Mouse (Mus musculus) lung, postnatal 4 days (tissue): ENCODE measurements around the gene Plcd1.

Experiments used
- DNase-seq, 2 experiments: peaks; one replicate each; pipeline ENCODE4 v3.0.0; 2021

Plcd1 gene

GRCm38 (mm10) chr9:119090462-119090861, 2.8 kb downstream of the Plcd1 start:
- DNase-seq = no peak

DNA sequence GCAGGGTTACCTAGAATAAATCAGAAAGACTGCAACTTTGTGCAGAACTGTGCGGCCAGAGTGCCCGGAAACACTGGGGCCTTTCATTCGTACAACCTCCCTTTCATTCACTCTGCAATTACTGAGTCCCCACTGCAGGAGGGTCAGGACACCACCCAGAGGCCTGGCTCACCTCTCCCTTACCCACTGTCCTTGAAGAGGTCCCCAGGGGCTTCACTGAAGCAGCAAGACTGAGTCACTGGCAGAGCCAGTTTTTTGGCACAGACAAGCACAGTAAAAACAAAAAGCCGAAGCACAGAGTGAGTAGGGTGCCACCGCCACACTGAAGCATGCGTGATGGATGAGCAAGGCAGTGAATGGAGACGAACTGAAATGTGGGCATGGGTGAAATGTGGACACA, 3.9 kb downstream of the Plcd1 start:
- no peak for DNase-seq

GRCm38 (mm10) chr9:119088148-119088801, 5.0 kb downstream of the Plcd1 start:
- DNase-seq = peak; percentile 93 to 96

- DNase-seq = no peak
These were observed 6.0 kb downstream of the Plcd1 start for GRCm38 (mm10) chr9:119087309-119087708.

DNA sequence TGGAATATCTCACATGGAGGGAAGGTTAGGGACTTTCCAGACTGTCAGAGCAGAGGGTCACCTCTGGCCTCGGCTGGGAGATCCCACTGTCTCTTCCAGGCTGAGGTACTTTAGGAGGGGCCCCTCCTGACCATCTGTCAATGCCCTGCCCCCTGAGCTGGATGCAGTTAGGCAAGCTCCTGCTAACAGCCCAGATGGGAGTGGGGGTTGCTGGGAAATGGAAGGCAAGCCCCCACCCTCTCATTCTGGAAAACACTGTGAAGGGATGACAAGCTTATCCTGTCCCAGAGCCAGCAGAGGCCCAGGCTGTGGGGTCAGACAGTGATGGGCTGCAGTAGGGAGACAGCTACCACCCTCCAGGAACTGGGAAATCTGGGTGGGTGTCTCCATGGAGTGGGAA, 6.9 kb downstream of the Plcd1 start:
- DNase-seq = no peak

DNA sequence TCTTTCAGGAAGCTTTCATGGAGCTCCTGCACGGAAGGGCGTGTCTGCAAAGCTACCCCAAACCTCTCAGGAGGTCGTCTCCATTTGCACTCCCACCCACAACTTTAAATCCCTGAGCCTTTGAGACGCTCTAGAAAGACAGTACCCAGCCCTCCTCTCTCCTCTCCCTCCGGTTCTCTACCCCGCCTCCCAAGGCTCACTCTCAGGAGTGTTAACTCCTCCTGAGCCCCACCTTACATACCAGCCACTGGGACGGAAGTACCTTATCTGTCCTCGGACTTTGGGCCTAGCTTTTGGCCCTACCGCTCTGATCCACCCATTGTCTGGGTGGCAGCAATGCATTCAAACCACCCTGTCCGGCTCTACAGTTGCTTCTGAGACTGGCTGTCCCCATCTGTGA, 9.3 kb downstream of the Plcd1 start:
- no peak for DNase-seq

DNA sequence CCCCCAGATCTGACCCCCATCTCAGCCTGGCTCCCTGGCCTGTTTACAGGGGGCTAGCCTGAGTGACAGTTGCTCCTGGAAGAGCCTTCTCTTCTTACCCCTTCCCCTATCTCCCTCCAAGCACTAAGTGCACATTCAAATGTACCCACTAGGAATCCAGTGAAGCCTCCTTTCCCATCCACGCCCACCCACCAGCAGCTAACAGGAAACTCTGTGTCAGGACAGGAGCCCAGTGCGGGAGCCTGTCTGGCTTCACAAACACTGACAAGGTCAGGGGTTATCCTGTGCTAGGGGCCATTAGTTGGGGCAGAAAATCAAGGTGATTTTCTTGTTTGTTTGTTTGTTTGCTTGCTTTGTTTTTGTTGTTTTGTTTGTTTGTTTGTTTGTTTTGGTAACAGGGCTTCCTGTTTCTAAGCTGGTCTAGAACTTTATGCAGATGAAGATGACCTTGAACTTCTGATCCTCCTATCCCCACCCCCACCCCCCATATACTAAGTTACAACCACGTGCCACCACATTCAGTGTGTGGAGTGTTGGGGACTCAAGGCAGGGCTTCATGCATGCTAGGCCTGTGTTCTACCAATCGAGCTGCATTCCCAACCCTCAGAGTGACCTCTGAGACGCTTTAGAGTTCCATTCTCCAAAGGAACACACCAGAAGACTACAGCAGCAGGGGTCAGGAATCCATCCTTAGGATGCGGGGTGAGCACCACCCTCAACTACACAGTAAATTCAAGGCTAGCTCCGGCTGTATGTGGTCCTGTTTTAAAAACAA, 10.5 kb downstream of the Plcd1 start:
- DNase-seq = no peak

- no peak for DNase-seq
These were observed 11.3 kb downstream of the Plcd1 start for GRCm38 (mm10) chr9:119082039-119082438.

GRCm38 (mm10) chr9:119080040-119080675, 13.1 kb downstream of the Plcd1 start:
- DNase-seq = no peak

DNA sequence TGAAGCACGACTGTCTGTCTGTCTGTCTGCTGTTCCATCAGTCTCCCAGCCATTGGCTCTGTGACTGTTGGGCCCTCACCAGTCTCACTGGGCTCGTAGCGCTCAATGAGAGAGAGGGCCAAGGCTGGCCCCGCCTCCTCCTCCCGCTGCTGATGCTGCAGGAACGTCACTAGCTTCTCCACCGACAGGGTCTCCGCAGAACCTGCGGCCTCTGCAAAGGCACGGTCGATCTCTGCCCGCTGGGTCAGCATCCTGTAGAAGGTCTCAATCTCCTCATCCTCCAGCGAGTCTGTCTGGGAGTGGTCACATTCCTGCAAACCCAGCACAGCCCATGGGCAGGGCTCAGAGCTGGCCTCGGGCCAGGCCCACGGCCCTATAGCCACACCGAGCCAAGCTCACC, 17.6 kb downstream of the Plcd1 start:
- DNase-seq = no peak

GRCm38 (mm10) chr9:119073184-119073895, 20.0 kb downstream of the Plcd1 start:
- DNase-seq = peak in 1 of 2 experiments; percentile 64

DNA sequence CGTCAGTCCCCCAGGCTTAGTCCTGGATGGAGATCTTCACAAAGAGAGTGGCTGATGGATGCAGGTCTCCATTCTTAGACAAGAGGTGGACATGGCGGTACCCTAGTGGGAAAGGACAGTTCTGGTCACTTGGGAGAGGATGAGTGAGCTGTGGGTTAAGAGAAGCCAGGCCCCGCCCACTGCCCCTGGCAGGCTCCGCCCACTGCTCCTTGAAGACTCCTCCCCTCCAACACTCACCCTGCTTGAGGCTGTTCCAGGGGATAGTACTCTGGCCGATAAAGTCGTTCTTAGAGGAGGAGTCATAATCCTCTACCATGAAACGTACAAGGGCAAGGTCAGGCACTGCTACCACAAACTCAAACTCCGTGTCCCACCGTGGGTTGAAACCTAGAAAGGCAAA, 21.5 kb downstream of the Plcd1 start:
- DNase-seq = peak in 1 of 2 experiments; percentile 30

GRCm38 (mm10) chr9:119070173-119070825, 23.0 kb downstream of the Plcd1 start:
- no peak for DNase-seq

DNA sequence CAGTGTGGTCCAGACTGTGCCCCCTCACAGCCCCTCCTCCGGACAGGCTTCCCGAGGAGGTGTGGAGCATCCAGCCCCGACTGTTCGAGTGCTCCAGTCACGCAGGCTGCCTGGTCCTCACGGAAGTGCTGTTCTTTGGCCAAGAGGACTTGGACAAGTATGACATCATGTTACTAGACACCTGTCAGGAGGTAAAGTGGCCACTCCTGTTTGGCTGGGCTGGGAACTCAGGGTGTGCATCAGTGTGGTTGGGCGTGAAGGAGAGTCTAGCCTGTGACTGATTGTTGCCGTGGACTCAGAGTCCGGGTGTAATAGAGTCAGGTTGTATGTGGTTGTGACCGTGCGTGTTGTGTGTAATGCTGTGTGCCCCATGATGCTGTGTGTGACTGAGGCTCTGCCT, 25.0 kb downstream of the Plcd1 start:
- peak in 1 of 2 experiments; percentile 46 for DNase-seq

DNA sequence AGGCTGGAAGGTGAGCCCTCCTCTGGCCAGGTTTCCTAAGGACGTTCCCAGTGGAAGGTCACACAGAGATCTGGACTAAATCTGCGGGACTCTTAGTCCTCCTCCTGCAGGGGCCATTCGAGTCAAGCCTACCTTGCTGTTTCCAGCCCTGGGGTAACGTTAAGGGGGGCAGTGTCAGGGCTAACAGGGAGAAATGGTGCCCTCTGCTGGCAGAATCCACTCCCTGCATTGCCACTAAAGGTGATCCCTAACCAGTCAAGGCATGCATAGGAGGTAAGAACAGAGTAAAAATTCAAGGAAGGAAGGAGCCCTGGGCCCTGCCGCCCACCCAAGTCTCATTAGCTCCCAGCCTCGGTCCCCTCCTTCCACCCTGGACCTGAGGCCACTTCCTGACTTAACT, 25.7 kb downstream of the Plcd1 start:
- DNase-seq = peak; percentile 73 to 83

GRCm38 (mm10) chr9:119064296-119064695, 29.0 kb downstream of the Plcd1 start:
- DNase-seq = no peak

DNA sequence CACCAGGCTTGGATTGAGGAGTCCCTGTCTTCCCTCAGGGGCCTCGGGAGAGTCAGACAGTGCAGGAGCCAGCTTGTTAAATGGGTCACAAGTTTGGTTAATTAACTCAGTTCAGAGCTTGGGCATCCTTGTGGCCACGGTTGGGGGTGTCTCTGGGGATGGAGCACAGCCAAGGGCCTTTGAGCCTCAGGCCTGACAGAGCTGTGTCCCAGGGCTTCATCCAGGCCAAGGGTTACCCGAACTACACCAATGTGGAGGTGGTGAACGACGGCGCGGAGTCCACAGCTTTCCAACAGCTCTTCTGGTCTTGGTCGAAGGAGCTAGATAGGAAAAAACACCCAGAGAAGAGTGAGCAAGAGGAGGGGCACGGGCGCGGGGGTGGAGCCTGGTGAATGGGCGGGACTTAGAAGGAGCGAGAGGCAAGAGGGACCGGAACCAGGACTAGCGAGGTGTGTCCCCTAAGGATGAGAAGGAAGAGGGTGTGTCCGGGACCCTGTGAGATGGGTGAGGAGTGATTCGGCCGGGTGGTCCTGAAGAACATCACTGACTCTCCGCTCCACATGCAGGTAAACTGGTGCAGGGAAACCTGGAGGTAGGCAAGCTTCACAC, 30.2 kb downstream of the Plcd1 start:
- peak in 1 of 2 experiments; percentile 40 for DNase-seq

DNA sequence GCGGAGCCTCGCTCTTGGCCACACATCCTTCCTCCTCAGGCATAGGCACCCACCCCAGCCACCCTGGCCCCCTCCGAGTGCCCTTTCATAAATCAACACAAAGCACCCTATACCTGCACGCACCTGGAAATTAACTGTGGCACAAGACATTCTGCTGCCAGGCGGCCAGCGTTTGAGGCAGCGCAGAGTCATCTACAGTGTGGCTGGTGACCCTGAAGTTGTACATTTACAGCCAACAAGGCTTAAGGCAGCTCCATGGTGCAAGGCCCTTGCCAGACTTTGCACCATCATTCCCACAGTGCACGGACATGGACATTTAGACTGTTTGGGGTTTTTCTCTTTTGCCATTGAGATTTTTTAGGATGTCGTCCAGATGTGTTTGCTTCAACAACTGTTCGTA, 32.6 kb downstream of the Plcd1 start:
- no peak for DNase-seq

- no peak for DNase-seq
These were observed 35.1 kb downstream of the Plcd1 start for GRCm38 (mm10) chr9:119058245-119058644.

DNA sequence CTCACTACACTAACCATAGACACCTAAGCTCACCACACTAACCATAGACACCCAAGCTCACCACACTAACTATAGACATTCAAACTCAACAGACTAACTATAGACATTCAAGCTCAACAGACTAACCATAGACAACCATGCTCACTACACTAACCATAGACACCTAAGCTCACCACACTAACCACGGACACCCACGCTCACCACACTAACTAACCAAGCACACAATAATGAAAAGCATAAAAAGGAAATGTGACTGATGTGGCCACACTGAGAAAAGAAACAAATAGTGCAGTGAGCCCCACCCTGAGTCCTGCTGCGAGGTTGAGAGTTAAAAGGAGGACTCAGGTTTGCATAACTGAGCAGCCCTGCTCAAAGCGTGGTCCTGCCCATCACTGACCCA, 38.0 kb downstream of the Plcd1 start:
- no peak for DNase-seq

DNA sequence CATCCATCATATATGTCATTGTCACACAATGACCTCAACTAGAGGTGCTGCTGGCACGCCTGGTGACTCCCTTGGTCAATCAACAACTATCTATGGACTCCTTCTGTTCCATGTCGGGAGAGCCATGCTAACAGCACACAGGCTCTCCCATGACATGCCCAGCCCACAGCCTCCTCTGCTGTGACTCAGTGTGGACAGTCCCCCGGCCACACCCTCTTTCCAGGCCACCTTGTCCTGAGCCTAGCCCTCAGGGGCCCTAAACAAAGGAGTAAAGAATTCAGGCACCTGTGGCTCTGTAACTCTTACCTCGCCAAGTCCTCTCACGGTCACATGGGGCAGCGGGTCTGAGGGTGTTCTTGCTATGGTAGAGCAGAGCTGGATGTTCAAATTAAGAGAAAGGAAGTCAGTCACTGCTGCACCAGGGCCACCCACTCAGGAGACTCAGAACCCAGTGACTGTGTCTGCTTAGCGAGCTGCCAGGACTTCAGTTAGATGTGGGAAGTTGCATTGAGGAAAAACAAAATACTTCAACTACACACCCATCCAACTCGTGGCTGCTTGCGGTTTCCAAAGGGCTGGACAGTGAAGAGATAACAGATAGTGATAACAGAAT, 39.2 kb downstream of the Plcd1 start:
- no peak for DNase-seq
